Mouse (Mus musculus): ENCODE measurements at regions not wholly inside any gene's neighbourhood (a gene's known extent, or its start where the extent isn't known, plus 50 kb on each side); places are given as distances from the start of the nearest gene placed in this dataset.

DNA sequence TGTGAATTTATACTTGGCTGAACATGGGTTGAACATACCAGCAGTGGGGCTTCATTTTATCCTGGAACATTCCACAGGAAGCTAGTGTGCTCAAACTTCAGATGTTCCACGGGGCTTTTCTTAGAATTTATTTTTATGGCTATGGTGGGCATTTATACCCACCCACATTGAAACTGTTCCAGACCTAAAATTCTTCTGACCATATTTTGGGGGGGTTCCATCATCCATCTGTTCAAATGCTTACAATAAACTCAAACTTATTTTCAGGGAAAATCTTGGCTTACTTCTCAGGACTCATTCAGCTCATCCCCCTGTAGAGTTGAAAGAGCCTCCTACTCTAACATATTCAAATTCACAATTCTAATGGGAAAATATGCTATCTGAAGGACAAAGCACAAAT is 506.0 kb downstream of the Mettl4 start:
- Histone ChIP-seq H3K27ac (ENCODE audit: control insufficient read depth, low read depth, low read length) (no peak overlapping the region), H3K9ac (ENCODE audit: control insufficient read depth, low read depth, low read length, poor library complexity, severe bottlenecking) (no peak overlapping the region), H3K4me1 (ENCODE audit: control insufficient read depth in 1 of 2, insufficient read depth in 2 of 2, low read length in 2 of 2) (no peaks in the 10 kb centered on the region), H3K79me2 (ENCODE audit: control insufficient read depth, insufficient read depth, low read length, poor library complexity) (no peaks in the 10 kb centered on the region), H3K27me3 (ENCODE audit: control insufficient read depth in 1 of 2, insufficient read depth in 2 of 2, low read length in 2 of 2) (no peaks in the 10 kb centered on the region), H3K4me3 (ENCODE audit: control insufficient read depth in 1 of 2, insufficient read depth in 1 of 2, low read depth in 2 of 2, low read length in 2 of 2) (no peak overlapping the region), H3K36me3 (ENCODE audit: control insufficient read depth in 1 of 2, insufficient read depth in 2 of 2, low read length in 2 of 2) (no peaks in the 10 kb centered on the region), H3K9me3 (replicated peaks; ENCODE audit: insufficient read depth, low read length) (no peaks in the 10 kb centered on the region)
- DNase-seq (ENCODE audit: low read depth, low spot score), result no peak
- TF ChIP-seq UBTF (IDR thresholded peaks at IDR 0.05; ENCODE audit: borderline replicate concordance, insufficient read depth, low read depth, low read length), result no peak
- no peak for TF ChIP-seq ZC3H11A (IDR thresholded peaks at IDR 0.05; ENCODE audit: low read depth, low read length)
- TF ChIP-seq POLR2AphosphoS2 (IDR thresholded peaks at IDR 0.05; ENCODE audit: low read length), result no peak
- no peak for TF ChIP-seq MAFK (IDR thresholded peaks at IDR 0.05; ENCODE audit: borderline replicate concordance, low read depth, low read length)
- no peak for TF ChIP-seq SMC3 (IDR thresholded peaks at IDR 0.05; ENCODE audit: low read depth, low read length)
- no peak for TF ChIP-seq ZNF384 (IDR thresholded peaks at IDR 0.05; ENCODE audit: low read depth, low read length)
- TF ChIP-seq BHLHE40 (IDR thresholded peaks at IDR 0.05; ENCODE audit: borderline replicate concordance, low read depth, low read length), result no peak
- no peak for TF ChIP-seq NELFE (IDR thresholded peaks at IDR 0.05; ENCODE audit: low read depth, low read length)
- TF ChIP-seq JUND (IDR thresholded peaks at IDR 0.05; ENCODE audit: low read depth, low read length), result no peak
- TF ChIP-seq MAZ (IDR thresholded peaks at IDR 0.05; ENCODE audit: low read depth, low read length), result no peak
- TF ChIP-seq KAT2A (conservative IDR thresholded peaks at IDR 0.05; ENCODE audit: low read depth, low read length), result no peak

DNA sequence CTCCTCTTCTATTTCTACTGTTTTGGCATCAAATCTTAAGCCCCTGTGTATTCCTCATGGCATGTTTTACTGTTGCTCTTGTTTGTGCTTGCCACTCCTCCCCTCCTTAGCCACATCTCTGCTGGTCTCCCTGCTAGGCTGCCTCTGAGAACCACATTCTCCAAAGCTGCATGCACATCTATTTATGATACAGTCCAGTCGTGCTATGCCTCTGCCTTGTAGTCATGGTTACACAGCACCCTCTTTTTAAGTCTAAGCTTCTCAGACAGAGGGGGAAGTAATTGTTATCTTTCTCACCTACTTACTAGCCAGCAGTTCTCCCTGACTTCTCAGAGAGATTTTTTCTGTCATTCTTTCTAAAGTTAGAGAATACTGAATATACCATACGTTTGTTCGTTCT is 523.7 kb downstream of the Mettl4 start:
- H3K9ac ChIP-seq (ENCODE audit: control insufficient read depth, low read depth, low read length, poor library complexity, severe bottlenecking), result no peak overlapping the region
- H3K9me3 ChIP-seq (replicated peaks; ENCODE audit: insufficient read depth, low read length), result no peaks in the 10 kb centered on the region
- TF ChIP-seq HCFC1 (IDR thresholded peaks at IDR 0.05; ENCODE audit: low read depth, low read length), result no peak
- no peak for TF ChIP-seq USF2 (IDR thresholded peaks at IDR 0.05; ENCODE audit: borderline replicate concordance in 1 of 2, insufficient read depth in 1 of 2, low read depth in 1 of 2, low read length in 2 of 2)
- no peak for TF ChIP-seq CHD2 (IDR thresholded peaks at IDR 0.05; ENCODE audit: low read length)
- TF ChIP-seq ZC3H11A (IDR thresholded peaks at IDR 0.05; ENCODE audit: low read depth, low read length), result no peak
- TF ChIP-seq POLR2AphosphoS5 (IDR thresholded peaks at IDR 0.05; ENCODE audit: borderline replicate concordance, low read depth, low read length), result no peak
- TF ChIP-seq TCF12 (IDR thresholded peaks at IDR 0.05; ENCODE audit: low read depth, low read length), result no peak
- no peak for TF ChIP-seq TAL1 (IDR thresholded peaks at IDR 0.05; ENCODE audit: low read length)
- no peak for TF ChIP-seq E2F4 (IDR thresholded peaks at IDR 0.05; ENCODE audit: borderline replicate concordance, low read depth, low read length)
- TF ChIP-seq GABPA (IDR thresholded peaks at IDR 0.05; ENCODE audit: low read depth, low read length), result no peak
- TF ChIP-seq EP300 (IDR thresholded peaks at IDR 0.05; ENCODE audit: low read depth in 1 of 2, low read length in 2 of 2), result no peak
- TF ChIP-seq GATA1 (IDR thresholded peaks at IDR 0.05; ENCODE audit: low read depth, low read length), result no peak
- no peak for TF ChIP-seq NRF1 (IDR thresholded peaks at IDR 0.05; ENCODE audit: insufficient read depth, low read depth, low read length, poor library complexity, severe bottlenecking)
- TF ChIP-seq RCOR1 (IDR thresholded peaks at IDR 0.05; ENCODE audit: low read depth, low read length), result no peak
- no peak for TF ChIP-seq UBTF (IDR thresholded peaks at IDR 0.05; ENCODE audit: borderline replicate concordance, insufficient read depth, low read depth, low read length)
- no peak for TF ChIP-seq TBP (IDR thresholded peaks at IDR 0.05; ENCODE audit: low read depth, low read length)
- TF ChIP-seq ETS1 (IDR thresholded peaks at IDR 0.05; ENCODE audit: low read depth, low read length), result no peak
- TF ChIP-seq ZKSCAN1 (IDR thresholded peaks at IDR 0.05; ENCODE audit: low read depth, low read length), result no peak
- TF ChIP-seq POLR2A (IDR thresholded peaks at IDR 0.05; ENCODE audit: control insufficient read depth in 1 of 2, insufficient read depth in 1 of 2, low read depth in 1 of 2, low read length in 2 of 2, poor library complexity in 1 of 2), result no peak
- H3K36me3 ChIP-seq (ENCODE audit: control insufficient read depth in 1 of 2, insufficient read depth in 2 of 2, low read length in 2 of 2), result no peaks in the 10 kb centered on the region
- H3K79me2 ChIP-seq (ENCODE audit: control insufficient read depth, insufficient read depth, low read length, poor library complexity), result no peaks in the 10 kb centered on the region
- no peak for DNase-seq (ENCODE audit: low read depth, low spot score)
- no peak overlapping the region for H3K4me3 ChIP-seq (ENCODE audit: control insufficient read depth in 1 of 2, insufficient read depth in 1 of 2, low read depth in 2 of 2, low read length in 2 of 2)
- H3K4me1 ChIP-seq (ENCODE audit: control insufficient read depth in 1 of 2, insufficient read depth in 2 of 2, low read length in 2 of 2), result no peaks in the 10 kb centered on the region
- H3K27ac ChIP-seq (ENCODE audit: control insufficient read depth, low read depth, low read length), result no peak overlapping the region
- H3K27me3 ChIP-seq (ENCODE audit: control insufficient read depth in 1 of 2, insufficient read depth in 2 of 2, low read length in 2 of 2), result no peaks in the 10 kb centered on the region
